Mouse (Mus musculus) hindbrain, embryonic 15.5 days (tissue): ENCODE measurements around the gene Hap1. TPM values are rescaled to one million over a fixed set of nuclear protein-coding genes. Genes with fewer than 3 reads are reported as not detected.

ENCODE experiments used
- ATAC-seq: fragments of 200-750 bp; cut with Nextera tagmentation; 2 replicates; pipeline ENCODE4 v1.8.0; 2017; ENCODE audit warnings: low read depth, moderate number of reproducible peaks, moderate TSS enrichment; ENCODE audit not compliant: low FRiP score
- H3K27ac ChIP-seq: fragments of 300-500 bp; sonication (generic); replicated peaks from 2 replicates; pipeline ENCODE4 v1.5.1; 2015; ENCODE audit warnings: mild to moderate bottlenecking, inconsistent platforms
- H3K27me3 ChIP-seq: fragments of 300-500 bp; sonication (generic); 2 replicates; pipeline ENCODE4 v1.6.1; 2015; ENCODE audit warnings: control low read depth, inconsistent platforms
- H3K36me3 ChIP-seq: fragments of 300-500 bp; sonication (generic); 2 replicates; pipeline ENCODE4 v1.6.1; 2015; ENCODE audit warnings: control low read depth, inconsistent platforms
- H3K4me1 ChIP-seq: fragments of 300-500 bp; sonication (generic); replicated peaks from 2 replicates; pipeline ENCODE4 v1.6.1; 2015; ENCODE audit warnings: control low read depth, inconsistent platforms
- H3K4me2 ChIP-seq: fragments of 300-500 bp; sonication (generic); 2 replicates; pipeline ENCODE4 v1.6.1; 2015; ENCODE audit warnings: moderate library complexity, mild to moderate bottlenecking, inconsistent platforms
- H3K4me3 ChIP-seq: fragments of 300-500 bp; sonication (generic); 2 replicates; pipeline ENCODE4 v1.5.1; 2015; ENCODE audit warnings: mild to moderate bottlenecking, inconsistent platforms
- H3K9ac ChIP-seq: fragments of 300-500 bp; sonication (generic); 2 replicates; pipeline ENCODE4 v1.6.1; 2015; ENCODE audit warnings: inconsistent platforms
- H3K9me3 ChIP-seq: fragments of 300-500 bp; sonication (generic); 2 replicates; pipeline ENCODE4 v1.6.1; 2016; ENCODE audit warnings: control low read depth, inconsistent platforms
- WGBS: fragments of 180-500 bp; shearing (Covaris S2); methylation state at CpG from one replicate; pipeline ENCODE4 v1.1.7; 2015; 5-methylcytosine and 5-hydroxymethylcytosine counted together
- polyA plus RNA-seq: library from polyadenylated mRNA; unstranded; fragments of >200 nt; fragmentation: Nextera tagmentation; extraction: Ambion mirVana; gene quantifications from 2 replicates; pipeline ENCODE4 v1.2.1, GENCODE M21; 2015

Hap1 gene
- polyA plus RNA-seq, 1 experiment from 2014 or later = 256 TPM

- no peak overlapping the region for H3K27ac ChIP-seq
- H3K9ac ChIP-seq = no peak overlapping the region
- WGBS = 95% methylated on average over 5 of the region's 5 CpGs
- no peaks in the 10 kb centered on the region for H3K27me3 ChIP-seq
- no peak for ATAC-seq
- H3K9me3 ChIP-seq = no peaks in the 10 kb centered on the region
- no peak overlapping the region for H3K4me3 ChIP-seq
- no peaks in the 10 kb centered on the region for H3K36me3 ChIP-seq
- 0 out of 2 replicates have a peak, but pooled peaks cover 5% of the 10 kb centered on the region for H3K4me1 ChIP-seq
- H3K4me2 ChIP-seq = no peak overlapping the region
Measured at GRCm38 (mm10) chr11:100301292-100301691, 54.6 kb downstream of the Hap1 start.

- no peak overlapping the region for H3K4me3 ChIP-seq
- H3K27me3 ChIP-seq = no peaks in the 10 kb centered on the region
- no peak for ATAC-seq
- H3K36me3 ChIP-seq = no peaks in the 10 kb centered on the region
- H3K9me3 ChIP-seq = no peaks in the 10 kb centered on the region
- WGBS = 7% methylated on average over 5 of the region's 5 CpGs
- H3K4me1 ChIP-seq = 0 out of 2 replicates have a peak, but pooled peaks cover 5% of the 10 kb centered on the region
- no peak overlapping the region for H3K4me2 ChIP-seq
- no peak overlapping the region for H3K27ac ChIP-seq
- H3K9ac ChIP-seq = no peak overlapping the region
Measured at GRCm38 (mm10) chr11:100300293-100300692, 55.6 kb downstream of the Hap1 start.

GRCm38 (mm10) chr11:100298274-100299036 lies 57.5 kb downstream of the Hap1 start:
- H3K27me3 ChIP-seq = no peaks in the 10 kb centered on the region
- no peaks in the 10 kb centered on the region for H3K9me3 ChIP-seq
- no peak overlapping the region for H3K27ac ChIP-seq
- peak overlapping the region; percentile 47 for H3K4me2 ChIP-seq
- H3K4me1 ChIP-seq = 0 out of 2 replicates have a peak, but pooled peaks cover 5% of the 10 kb centered on the region
- WGBS = 19% methylated on average over 18 of the region's 18 CpGs
- 0 out of 2 replicates have a peak overlapping the region, but pooled peaks have one; percentile 10 for H3K9ac ChIP-seq
- H3K4me3 ChIP-seq = peak overlapping the region; percentile 15; the same call in 1 of the 2 replicates
- ATAC-seq = peak; percentile 69; the same call in 1 of the 2 replicates
- H3K36me3 ChIP-seq = no peaks in the 10 kb centered on the region

GRCm38 (mm10) chr11:100297801-100298200 lies 58.1 kb downstream of the Hap1 start:
- H3K9me3 ChIP-seq = no peaks in the 10 kb centered on the region
- H3K4me3 ChIP-seq = no peak overlapping the region
- peak overlapping the region; percentile 47 for H3K4me2 ChIP-seq
- H3K9ac ChIP-seq = 0 out of 2 replicates have a peak overlapping the region, but pooled peaks have one; percentile 10
- H3K27ac ChIP-seq = no peak overlapping the region
- 39% methylated on average over 5 of the region's 5 CpGs for WGBS
- H3K36me3 ChIP-seq = no peaks in the 10 kb centered on the region
- no peak for ATAC-seq
- 0 out of 2 replicates have a peak, but pooled peaks cover 5% of the 10 kb centered on the region for H3K4me1 ChIP-seq
- no peaks in the 10 kb centered on the region for H3K27me3 ChIP-seq

Other genes starting within 250 kb of the Hap1 start
- gene Krt13, start 234.6 kb downstream of the Hap1 start, polyA plus RNA-seq = 0.09 TPM in 1 of 2 replicates, not detected in the other
- 0.49 and 1.3 TPM in 2 replicates for gene Krt15, start 220.2 kb downstream of the Hap1 start, polyA plus RNA-seq
- gene Krt19, start 207.5 kb downstream of the Hap1 start, polyA plus RNA-seq = 2.0 and 2.4 TPM in 2 replicates
- gene Krt9, start 162.9 kb downstream of the Hap1 start, polyA plus RNA-seq = not detected in 2 replicates
- 0.24 and 0.40 TPM in 2 replicates for gene Krt14, start 148.6 kb downstream of the Hap1 start, polyA plus RNA-seq
- not detected in 2 replicates for gene Krt16, start 107.2 kb downstream of the Hap1 start, polyA plus RNA-seq
- 0.18 and 0.39 TPM in 2 replicates for gene Krt17, start 95.1 kb downstream of the Hap1 start, polyA plus RNA-seq
- gene Krt42, start 86.3 kb downstream of the Hap1 start, polyA plus RNA-seq = not detected in 2 replicates
- 1,215 and 1,231 TPM in 2 replicates for gene Eif1, start 36.2 kb downstream of the Hap1 start, polyA plus RNA-seq
- gene Gast, start 21.7 kb downstream of the Hap1 start, polyA plus RNA-seq = 0.38 TPM in 1 of 2 replicates, not detected in the other
- 73.2 and 78.1 TPM in 2 replicates for gene Jup, start 41.6 kb upstream of the Hap1 start, polyA plus RNA-seq
- gene P3h4, start 58.7 kb upstream of the Hap1 start, polyA plus RNA-seq = 21.2 and 25.5 TPM in 2 replicates
- gene Fkbp10, start 59.6 kb upstream of the Hap1 start, polyA plus RNA-seq = 26.6 and 27.1 TPM in 2 replicates
- 112 and 114 TPM in 2 replicates for gene Nt5c3b, start 85.7 kb upstream of the Hap1 start, polyA plus RNA-seq
- 0.77 and 1.0 TPM in 2 replicates for gene Klhl10, start 85.8 kb upstream of the Hap1 start, polyA plus RNA-seq
- 9.8 and 11.1 TPM in 2 replicates for gene Klhl11, start 116.6 kb upstream of the Hap1 start, polyA plus RNA-seq
- 228 and 230 TPM in 2 replicates for gene Acly, start 171.9 kb upstream of the Hap1 start, polyA plus RNA-seq
- gene Ttc25, start 189.5 kb upstream of the Hap1 start, polyA plus RNA-seq = 2.6 and 2.7 TPM in 2 replicates
- 60.1 and 61.3 TPM in 2 replicates for gene Cnp, start 218.8 kb upstream of the Hap1 start, polyA plus RNA-seq